Mouse (Mus musculus): ENCODE measurements around the gene Neo1. TPM values are rescaled to one million over a fixed set of nuclear protein-coding genes. Genes with fewer than 3 reads are reported as not detected.

Gene Neo1
- total and polyA plus RNA-seq, 3 experiments, result 0.30 to 1.7 TPM; not detected in 1

DNA sequence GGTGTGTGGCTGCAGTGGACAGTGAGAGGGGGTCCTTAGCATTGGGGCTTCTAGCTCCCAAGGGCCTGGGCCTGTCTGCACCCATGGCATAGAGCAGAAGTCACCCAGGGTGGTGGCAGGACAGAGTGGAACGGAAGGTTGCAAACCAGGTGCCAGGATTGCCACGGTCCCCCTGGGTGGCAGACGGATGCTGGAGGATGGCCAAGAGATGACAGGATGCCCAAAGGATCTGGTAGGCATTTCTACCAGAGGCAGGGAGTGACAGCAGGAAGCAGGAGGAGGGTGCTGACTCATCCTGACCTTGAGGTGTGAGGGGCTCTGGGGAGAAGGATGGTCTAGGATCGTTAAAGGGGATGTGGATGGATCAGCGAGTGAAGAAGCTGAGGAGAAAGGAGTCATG, 197.7 kb downstream of the Neo1 start:
- ATAC-seq (ENCODE audit: extremely low read depth, insufficient number of reproducible peaks, low FRiP score, poor library complexity, severe bottlenecking) (no peak), DNase-seq (ENCODE audit: low spot score) (no peak)
- no peak for TF ChIP-seq GATA2 (IDR thresholded peaks at IDR 0.05; ENCODE audit: borderline replicate concordance, low read depth, low read length)
- no peak for TF ChIP-seq POLR2AphosphoS5 (IDR thresholded peaks at IDR 0.05; ENCODE audit: insufficient replicate concordance, low read depth, low read length)
- no peak for TF ChIP-seq TAL1 (conservative IDR thresholded peaks at IDR 0.05; ENCODE audit: low read depth, low read length)
- TF ChIP-seq CTCF (IDR thresholded peaks at IDR 0.05; ENCODE audit: low read depth, low read length), result no peak
- no peak for TF ChIP-seq GATA1 (IDR thresholded peaks at IDR 0.05; ENCODE audit: borderline replicate concordance, low read length)
- H3K27me3 ChIP-seq (ENCODE audit: insufficient read depth, low read length), result peaks cover 14% of the 10 kb centered on the region
- no peaks in the 10 kb centered on the region for H3K36me3 ChIP-seq (replicated peaks)
- H3K4me3 ChIP-seq (ENCODE audit: low read depth, low read length), result no peak overlapping the region
- H3K4me1 ChIP-seq (ENCODE audit: insufficient read depth, low read depth, low read length), result no peaks in the 10 kb centered on the region
- no peaks in the 10 kb centered on the region for H3K9me3 ChIP-seq (replicated peaks)

GRCm38 (mm10) chr9:58837174-58837573, 199.1 kb downstream of the Neo1 start:
- TF ChIP-seq TAL1 (conservative IDR thresholded peaks at IDR 0.05; ENCODE audit: low read depth, low read length), result no peak
- no peak for TF ChIP-seq CTCF (IDR thresholded peaks at IDR 0.05; ENCODE audit: low read depth, low read length)
- no peak for TF ChIP-seq GATA2 (IDR thresholded peaks at IDR 0.05; ENCODE audit: borderline replicate concordance, low read depth, low read length)
- TF ChIP-seq POLR2AphosphoS5 (IDR thresholded peaks at IDR 0.05; ENCODE audit: insufficient replicate concordance, low read depth, low read length), result no peak
- no peak for TF ChIP-seq GATA1 (IDR thresholded peaks at IDR 0.05; ENCODE audit: borderline replicate concordance, low read length)

GRCm38 (mm10) chr9:58832939-58833338, 203.3 kb downstream of the Neo1 start:
- no peak overlapping the region for H3K4me3 ChIP-seq (ENCODE audit: low read depth, low read length)
- no peak for DNase-seq (ENCODE audit: low spot score)
- no peaks in the 10 kb centered on the region for H3K4me1 ChIP-seq (ENCODE audit: insufficient read depth, low read depth, low read length)
- ATAC-seq (ENCODE audit: extremely low read depth, insufficient number of reproducible peaks, low FRiP score, poor library complexity, severe bottlenecking), result no peak
- H3K27me3 ChIP-seq (ENCODE audit: insufficient read depth, low read length), result peaks cover 10% of the 10 kb centered on the region; the same call in 1 of the 2 replicates
- no peaks in the 10 kb centered on the region for H3K36me3 ChIP-seq (replicated peaks)
- no peaks in the 10 kb centered on the region for H3K9me3 ChIP-seq (replicated peaks)
- TF ChIP-seq GATA1 (IDR thresholded peaks at IDR 0.05; ENCODE audit: borderline replicate concordance, low read length), result no peak
- no peak for TF ChIP-seq CTCF (IDR thresholded peaks at IDR 0.05; ENCODE audit: low read depth, low read length)
- no peak for TF ChIP-seq TAL1 (conservative IDR thresholded peaks at IDR 0.05; ENCODE audit: low read depth, low read length)
- TF ChIP-seq GATA2 (IDR thresholded peaks at IDR 0.05; ENCODE audit: borderline replicate concordance, low read depth, low read length), result no peak
- TF ChIP-seq POLR2AphosphoS5 (IDR thresholded peaks at IDR 0.05; ENCODE audit: insufficient replicate concordance, low read depth, low read length), result no peak

More at GRCm38 (mm10) chr9:58837174-58837573, 199.1 kb downstream of the Neo1 start:
- ATAC-seq (ENCODE audit: extremely low read depth, insufficient number of reproducible peaks, low FRiP score, poor library complexity, severe bottlenecking) (no peak), DNase-seq (ENCODE audit: low spot score) (no peak)
- no peak overlapping the region for H3K4me3 ChIP-seq (ENCODE audit: low read depth, low read length)
- peaks cover 16% of the 10 kb centered on the region for H3K27me3 ChIP-seq (ENCODE audit: insufficient read depth, low read length)
- H3K4me1 ChIP-seq (ENCODE audit: insufficient read depth, low read depth, low read length), result no peaks in the 10 kb centered on the region
- no peaks in the 10 kb centered on the region for H3K36me3 ChIP-seq (replicated peaks)
- no peaks in the 10 kb centered on the region for H3K9me3 ChIP-seq (replicated peaks)

GRCm38 (mm10) chr9:58829627-58830026, 206.6 kb downstream of the Neo1 start:
- DNase-seq (ENCODE audit: low spot score) (no peak), ATAC-seq (ENCODE audit: extremely low read depth, insufficient number of reproducible peaks, low FRiP score, poor library complexity, severe bottlenecking) (no peak)
- Histone ChIP-seq H3K27me3 (ENCODE audit: insufficient read depth, low read length) (peaks cover 3% of the 10 kb centered on the region; the same call in 1 of the 2 replicates), H3K4me1 (ENCODE audit: insufficient read depth, low read depth, low read length) (no peaks in the 10 kb centered on the region), H3K36me3 (replicated peaks) (no peaks in the 10 kb centered on the region), H3K9me3 (replicated peaks) (no peaks in the 10 kb centered on the region), H3K4me3 (ENCODE audit: low read depth, low read length) (no peak overlapping the region)
- TF ChIP-seq POLR2AphosphoS5 (IDR thresholded peaks at IDR 0.05; ENCODE audit: insufficient replicate concordance, low read depth, low read length) (no peak), CTCF (IDR thresholded peaks at IDR 0.05; ENCODE audit: low read depth, low read length) (no peak), GATA2 (IDR thresholded peaks at IDR 0.05; ENCODE audit: borderline replicate concordance, low read depth, low read length) (no peak), TAL1 (conservative IDR thresholded peaks at IDR 0.05; ENCODE audit: low read depth, low read length) (no peak), GATA1 (IDR thresholded peaks at IDR 0.05; ENCODE audit: borderline replicate concordance, low read length) (no peak)

Other genes with a start within 250 kb of the Neo1 start
- gene Hcn4, start 213.0 kb downstream of the Neo1 start, total RNA-seq (2014; fragmentation: Nextera tagmentation), result not detected in 2 replicates
- 0.06 and 0.11 TPM in 2 replicates for gene Hcn4, start 213.0 kb downstream of the Neo1 start, total RNA-seq (2017)
- not detected in 2 replicates for gene Hcn4, start 213.0 kb downstream of the Neo1 start, polyA plus RNA-seq (2012)